Mouse (Mus musculus) MEL (cell line): ENCODE measurements around the gene Magohb. TPM values are rescaled to one million over a fixed set of nuclear protein-coding genes. Genes with fewer than 3 reads are reported as not detected.

Source experiments
- DNase-seq: peaks from one replicate; pipeline ENCODE4 v3.0.0; 2011; ENCODE audit warnings: low read depth, low spot score
- H3K27ac ChIP-seq: 2 replicates; pipeline ENCODE4 v1.5.1; 2012; ENCODE audit warnings: low read depth, mild to moderate bottlenecking, control low read depth, low read length, moderate library complexity; ENCODE audit not compliant: control insufficient read depth
- H3K27me3 ChIP-seq, 2 experiments: fragments of 150-350 bp in 1 of 2; sonication (generic) in 1 of 2; 2 replicates each; pipeline ENCODE4 v1.6.1; 2012; ENCODE audit warnings: low read length in 2 of 2, mild to moderate bottlenecking in 2 of 2, improper control_type of control experiment in 1 of 2, moderate library complexity in 1 of 2; ENCODE audit not compliant: insufficient read depth in 2 of 2, control insufficient read depth in 1 of 2
- H3K36me3 ChIP-seq, 2 experiments: 2 replicates each; pipeline ENCODE4 v1.6.1; 2012 to 2014; ENCODE audit warnings: low read length in 2 of 2, improper control_type of control experiment in 1 of 2, inconsistent platforms in 1 of 2, mild to moderate bottlenecking in 1 of 2; ENCODE audit not compliant: insufficient read depth in 2 of 2, control insufficient read depth in 1 of 2
- H3K4me1 ChIP-seq, 2 experiments: fragments of 150-350 bp in 1 of 2; sonication (generic) in 1 of 2; 2 replicates each; pipeline ENCODE4 v1.6.1; 2012; ENCODE audit warnings: low read length in 2 of 2, improper control_type of control experiment in 1 of 2, mild to moderate bottlenecking in 1 of 2; ENCODE audit not compliant: insufficient read depth in 2 of 2, control insufficient read depth in 1 of 2
- H3K4me3 ChIP-seq, 2 experiments: fragments of 150-350 bp in 1 of 2; sonication (generic) in 1 of 2; 2 replicates each; pipeline ENCODE4 v1.5.1; 2012; ENCODE audit warnings: low read depth in 2 of 2, low read length in 2 of 2, mild to moderate bottlenecking in 2 of 2, moderate library complexity in 2 of 2, control low read depth in 1 of 2, improper control_type of control experiment in 1 of 2; ENCODE audit not compliant: control insufficient read depth in 1 of 2, insufficient read depth in 1 of 2
- H3K79me2 ChIP-seq: 2 replicates; pipeline ENCODE4 v1.6.1; 2012; ENCODE audit warnings: mild to moderate bottlenecking, low read length, moderate library complexity; ENCODE audit not compliant: control insufficient read depth, poor library complexity, insufficient read depth
- H3K9ac ChIP-seq: 2 replicates; pipeline ENCODE4 v1.6.1; 2012; ENCODE audit warnings: low read depth, mild to moderate bottlenecking, control low read depth, low read length, moderate library complexity; ENCODE audit not compliant: control insufficient read depth, poor library complexity, severe bottlenecking
- H3K9me3 ChIP-seq: fragments of 150-350 bp; sonication (generic); replicated peaks from 2 replicates; pipeline ENCODE4 v1.6.1; 2012; ENCODE audit warnings: mild to moderate bottlenecking, low read length, improper control_type of control experiment, moderate library complexity; ENCODE audit not compliant: insufficient read depth
- BHLHE40 ChIP-seq: IDR thresholded peaks from 2 replicates; pipeline ENCODE4 v1.6.1; 2012; ENCODE audit warnings: low read depth, mild to moderate bottlenecking, inconsistent platforms, low read length, improper control_type of control experiment, borderline replicate concordance
- CHD2 ChIP-seq: IDR thresholded peaks from 2 replicates; pipeline ENCODE4 v1.6.1; 2011; ENCODE audit warnings: low read length, improper control_type of control experiment
- CTCF ChIP-seq, 3 experiments: IDR thresholded peaks in 2 of 3; conservative IDR thresholded peaks in 1 of 3; 2 replicates each; pipeline ENCODE4 v1.5.1; 2011 to 2012; ENCODE audit warnings: low read length in 3 of 3, low read depth in 2 of 3, mild to moderate bottlenecking in 2 of 3, improper control_type of control experiment in 1 of 3, inconsistent platforms in 1 of 3, mixed read lengths in 1 of 3, moderate library complexity in 1 of 3; ENCODE audit not compliant: control insufficient read depth in 1 of 3, insufficient read depth in 1 of 3, poor library complexity in 1 of 3, severe bottlenecking in 1 of 3
- E2F4 ChIP-seq: IDR thresholded peaks from 2 replicates; pipeline ENCODE4 v1.6.1; 2011; ENCODE audit warnings: low read depth, low read length, improper control_type of control experiment, borderline replicate concordance
- ELF1 ChIP-seq: IDR thresholded peaks from 2 replicates; pipeline ENCODE4 v1.6.1; 2014; ENCODE audit warnings: low read depth, mild to moderate bottlenecking, inconsistent platforms, low read length, improper control_type of control experiment, moderate library complexity
- EP300 ChIP-seq, 2 experiments: IDR thresholded peaks; 2 replicates each; pipeline ENCODE4 v1.6.1; 2011; ENCODE audit warnings: improper control_type of control experiment in 2 of 2, low read length in 2 of 2, low read depth in 1 of 2, mild to moderate bottlenecking in 1 of 2
- ETS1 ChIP-seq: IDR thresholded peaks from 2 replicates; pipeline ENCODE4 v1.6.1; 2012; ENCODE audit warnings: low read depth, mild to moderate bottlenecking, inconsistent platforms, low read length, improper control_type of control experiment, moderate library complexity
- JUND ChIP-seq: IDR thresholded peaks from 2 replicates; pipeline ENCODE4 v1.6.1; 2011; ENCODE audit warnings: low read depth, mild to moderate bottlenecking, improper control_type of control experiment, low read length
- MEF2A ChIP-seq: IDR thresholded peaks from 2 replicates; pipeline ENCODE4 v1.6.1; 2014; ENCODE audit warnings: low read depth, mild to moderate bottlenecking, inconsistent platforms, low read length, improper control_type of control experiment; ENCODE audit not compliant: poor library complexity, insufficient replicate concordance, severe bottlenecking; ENCODE audit errors: extremely low read depth
- MXI1 ChIP-seq: IDR thresholded peaks from 2 replicates; pipeline ENCODE4 v1.6.1; 2011; ENCODE audit warnings: mild to moderate bottlenecking, low read depth, low read length, improper control_type of control experiment
- MYC ChIP-seq: IDR thresholded peaks from 2 replicates; pipeline ENCODE4 v1.6.1; 2011; ENCODE audit warnings: low read depth, mild to moderate bottlenecking, low read length, improper control_type of control experiment, moderate library complexity
- NRF1 ChIP-seq: IDR thresholded peaks from 2 replicates; pipeline ENCODE4 v1.6.1; 2014; ENCODE audit warnings: low read depth, mild to moderate bottlenecking, inconsistent platforms, low read length, improper control_type of control experiment, moderate library complexity; ENCODE audit not compliant: poor library complexity, insufficient read depth, severe bottlenecking
- POLR2A ChIP-seq, 2 experiments: IDR thresholded peaks; 2 replicates each; pipeline ENCODE4 v1.6.1; 2011 to 2012; ENCODE audit warnings: low read length in 2 of 2, mild to moderate bottlenecking in 2 of 2, control low read depth in 1 of 2, improper control_type of control experiment in 1 of 2, low read depth in 1 of 2, moderate library complexity in 1 of 2; ENCODE audit not compliant: control insufficient read depth in 1 of 2, insufficient read depth in 1 of 2, poor library complexity in 1 of 2
- POLR2AphosphoS2 ChIP-seq: IDR thresholded peaks from 2 replicates; pipeline ENCODE4 v1.6.1; 2011; ENCODE audit warnings: low read length, improper control_type of control experiment
- RAD21 ChIP-seq: IDR thresholded peaks from 2 replicates; pipeline ENCODE4 v1.6.1; 2011; ENCODE audit warnings: mild to moderate bottlenecking, low read depth, low read length, improper control_type of control experiment
- RCOR1 ChIP-seq: IDR thresholded peaks from 2 replicates; pipeline ENCODE4 v1.6.1; 2012; ENCODE audit warnings: low read depth, mild to moderate bottlenecking, inconsistent platforms, low read length, improper control_type of control experiment
- SIN3A ChIP-seq: IDR thresholded peaks from 2 replicates; pipeline ENCODE4 v1.6.1; 2012; ENCODE audit warnings: low read length, improper control_type of control experiment, inconsistent platforms
- SMC3 ChIP-seq: IDR thresholded peaks from 2 replicates; pipeline ENCODE4 v1.6.1; 2011; ENCODE audit warnings: low read depth, low read length, improper control_type of control experiment
- TAL1 ChIP-seq: IDR thresholded peaks from 2 replicates; pipeline ENCODE4 v1.6.1; 2012; ENCODE audit warnings: mild to moderate bottlenecking, inconsistent platforms, low read length, moderate library complexity, mixed read lengths
- TBP ChIP-seq: IDR thresholded peaks from 2 replicates; pipeline ENCODE4 v1.8.0; 2011; ENCODE audit warnings: low read depth, low read length, improper control_type of control experiment
- TCF12 ChIP-seq: IDR thresholded peaks from 2 replicates; pipeline ENCODE4 v1.6.1; 2014; ENCODE audit warnings: low read depth, mild to moderate bottlenecking, inconsistent platforms, low read length, improper control_type of control experiment, moderate library complexity
- UBTF ChIP-seq: IDR thresholded peaks from 2 replicates; pipeline ENCODE4 v1.6.1; 2012; ENCODE audit warnings: low read depth, mild to moderate bottlenecking, inconsistent platforms, low read length, improper control_type of control experiment, moderate library complexity, borderline replicate concordance; ENCODE audit not compliant: insufficient read depth
- USF1 ChIP-seq: IDR thresholded peaks from 2 replicates; pipeline ENCODE4 v1.6.1; 2014; ENCODE audit warnings: low read depth, mild to moderate bottlenecking, inconsistent platforms, low read length, improper control_type of control experiment, moderate library complexity
- ZKSCAN1 ChIP-seq: IDR thresholded peaks from 2 replicates; pipeline ENCODE4 v1.6.1; 2012; ENCODE audit warnings: low read depth, mild to moderate bottlenecking, inconsistent platforms, low read length, improper control_type of control experiment, moderate library complexity
- ZNF384 ChIP-seq: IDR thresholded peaks from 2 replicates; pipeline ENCODE4 v1.6.1; 2012; ENCODE audit warnings: low read depth, mild to moderate bottlenecking, inconsistent platforms, low read length, improper control_type of control experiment
- polyA plus RNA-seq, 2 experiments: library from polyadenylated mRNA; stranded (reverse) in 1 of 2; unstranded in 1 of 2; fragments of >175 nt in 1 of 2; fragments of >200 nt in 1 of 2; gene quantifications; 2 replicates each; pipeline versions ENCODE4 v1.2.1 to v1.2.4; 2012; ENCODE audit warnings: low replicate concordance in 2 of 2, low read depth in 1 of 2; ENCODE audit not compliant: insufficient read length in 2 of 2, insufficient read depth in 1 of 2, missing spikeins in 1 of 2
- total RNA-seq: library from RNA; depleted of rRNA; stranded (reverse); fragments of 300-350 nt; gene quantifications from 2 replicates; pipeline ENCODE4 v1.2.3, GENCODE M21; 2012

Magohb gene
- total and polyA plus RNA-seq, 3 experiments = 31.4 to 38.2 TPM; not detected in 1

- peaks cover 0 to 2% of the 10 kb centered on the region in 2 experiments; a peak in 3 of 4 replicates for H3K4me1 ChIP-seq
- H3K27me3 ChIP-seq = no peaks in the 10 kb centered on the region
- H3K9ac ChIP-seq = peak overlapping the region; percentile 82
- H3K79me2 ChIP-seq = peaks cover 14% of the 10 kb centered on the region
- peak; percentile 50; the same call in 1 of the 2 replicates for TF ChIP-seq MXI1
- TF ChIP-seq SIN3A = peak; percentile 56; the same call in 1 of the 2 replicates
- TF ChIP-seq EP300 (IDR thresholded peaks at IDR 0.05; ENCODE audit: low read depth in 1 of 2, low read length in 2 of 2) = no peak
- no peak for TF ChIP-seq JUND
- TF ChIP-seq MYC = 0 out of 2 replicates have a peak, but pooled peaks have one; percentile 35
- no peak for TF ChIP-seq UBTF
- no peak for TF ChIP-seq POLR2AphosphoS2
- no peak for TF ChIP-seq POLR2A (IDR thresholded peaks at IDR 0.05; ENCODE audit: control insufficient read depth in 1 of 2, insufficient read depth in 1 of 2, low read depth in 1 of 2, low read length in 2 of 2, poor library complexity in 1 of 2)
- no peak for TF ChIP-seq TAL1
- peak; percentile 58; the same call in 1 of the 2 replicates for TF ChIP-seq ELF1
- no peak for TF ChIP-seq MEF2A
- no peak for TF ChIP-seq ETS1
- no peak for TF ChIP-seq E2F4
- TF ChIP-seq RCOR1 = no peak
- no peak for TF ChIP-seq CTCF (IDR thresholded peaks at IDR 0.05 in 2 of 3, conservative IDR thresholded peaks at IDR 0.05 in 1 of 3; ENCODE audit: control insufficient read depth in 1 of 3, insufficient read depth in 1 of 3, low read depth in 2 of 3, low read length in 3 of 3, poor library complexity in 1 of 3, severe bottlenecking in 1 of 3)
- no peaks in the 10 kb centered on the region for H3K9me3 ChIP-seq
- peak overlapping the region in 1 of 2 experiments; percentile 73; a peak in 2 of 4 replicates for H3K4me3 ChIP-seq
- no peak overlapping the region; the same call in 1 of the 2 replicates for H3K27ac ChIP-seq
- H3K36me3 ChIP-seq = peaks cover 0 to 22% of the 10 kb centered on the region in 2 experiments; a peak in 2 of 4 replicates
- DNase-seq = peak; percentile 63
Observed at GRCm38 (mm10) chr6:131293916-131294315, 872 bp upstream of the Magohb start.

GRCm38 (mm10) chr6:131292276-131292990 lies 611 bp downstream of the Magohb start:
- Histone ChIP-seq H3K27me3 (no peaks in the 10 kb centered on the region), H3K9ac (peak overlapping the region; percentile 82), H3K36me3 (peaks cover 1 to 22% of the 10 kb centered on the region in 2 experiments; a peak in 3 of 4 replicates), H3K9me3 (no peaks in the 10 kb centered on the region), H3K27ac (peak overlapping the region; percentile 36; the same call in 1 of the 2 replicates), H3K4me1 (peaks cover 0 to 2% of the 10 kb centered on the region in 2 experiments; a peak in 3 of 4 replicates), H3K79me2 (peaks cover 14% of the 10 kb centered on the region), H3K4me3 (peak overlapping the region; percentile 73 to 93)
- TF ChIP-seq BHLHE40 (no peak), NRF1 (no peak), TBP (no peak), E2F4 (no peak), ELF1 (no peak), USF1 (no peak), RCOR1 (no peak), CHD2 (no peak), ZNF384 (no peak), ZKSCAN1 (no peak), TCF12 (no peak), RAD21 (no peak), SMC3 (no peak), CTCF (IDR thresholded peaks at IDR 0.05 in 2 of 3, conservative IDR thresholded peaks at IDR 0.05 in 1 of 3; ENCODE audit: control insufficient read depth in 1 of 3, insufficient read depth in 1 of 3, low read depth in 2 of 3, low read length in 3 of 3, poor library complexity in 1 of 3, severe bottlenecking in 1 of 3) (no peak)
- peak; percentile 29 for DNase-seq
